Mouse (Mus musculus): ENCODE data around the gene Zfp658. TPM values are rescaled to one million over a fixed set of nuclear protein-coding genes. Genes with fewer than 3 reads are reported as not detected.

The Zfp658 gene
- polyA plus RNA-seq, 1 experiment = 0.90 TPM

DNA sequence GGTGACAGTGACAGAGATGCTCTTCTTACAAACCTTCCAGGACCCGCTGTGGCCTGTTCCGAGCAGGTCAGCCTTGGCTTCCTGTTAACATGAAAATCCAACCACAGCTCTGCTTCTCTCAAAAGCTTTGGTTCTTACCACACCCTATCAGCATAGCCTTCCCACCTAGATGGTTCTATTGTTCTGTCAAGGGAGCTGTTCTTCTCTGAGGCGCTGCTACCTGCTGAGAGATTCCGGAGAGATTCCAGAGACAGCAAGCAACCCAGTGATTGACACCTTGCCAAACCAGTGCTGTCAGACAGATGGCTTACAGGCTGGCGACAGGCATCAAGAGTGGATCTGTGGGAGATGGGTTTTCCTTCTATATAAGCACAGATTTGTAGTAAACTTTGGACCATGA is 14.4 kb upstream of the Zfp658 start:
- Histone ChIP-seq H3K79me2 (ENCODE audit: control insufficient read depth, insufficient read depth) (no peaks in the 10 kb centered on the region), H3K4me3 (ENCODE audit: insufficient read depth, poor library complexity, severe bottlenecking) (no peak overlapping the region), H3K36me3 (ENCODE audit: control insufficient read depth, insufficient read depth) (no peaks in the 10 kb centered on the region), H3K79me3 (ENCODE audit: low read depth) (no peaks in the 10 kb centered on the region), H3ac (ENCODE audit: control insufficient read depth, insufficient read length, low read depth) (no peak overlapping the region), H3K27me3 (ENCODE audit: control insufficient read depth, insufficient read depth, insufficient read length) (no peaks in the 10 kb centered on the region)
- TF ChIP-seq USF1 (IDR thresholded peaks at IDR 0.05; ENCODE audit: low read depth) (no peak), MYOD1 (IDR thresholded peaks at IDR 0.05; ENCODE audit: control insufficient read depth, insufficient read length, low read depth) (no peak), CTCF (IDR thresholded peaks at IDR 0.05; ENCODE audit: control insufficient read depth, insufficient read depth, insufficient read length) (no peak), CEBPB (IDR thresholded peaks at IDR 0.05; ENCODE audit: low read depth) (no peak), MYOG (IDR thresholded peaks at IDR 0.05; ENCODE audit: control insufficient read depth, extremely low read depth, insufficient read length) (no peak), MAX (IDR thresholded peaks at IDR 0.05) (no peak), FOSL1 (IDR thresholded peaks at IDR 0.05; ENCODE audit: insufficient read depth, low read length, poor library complexity, severe bottlenecking) (no peak)

DNA sequence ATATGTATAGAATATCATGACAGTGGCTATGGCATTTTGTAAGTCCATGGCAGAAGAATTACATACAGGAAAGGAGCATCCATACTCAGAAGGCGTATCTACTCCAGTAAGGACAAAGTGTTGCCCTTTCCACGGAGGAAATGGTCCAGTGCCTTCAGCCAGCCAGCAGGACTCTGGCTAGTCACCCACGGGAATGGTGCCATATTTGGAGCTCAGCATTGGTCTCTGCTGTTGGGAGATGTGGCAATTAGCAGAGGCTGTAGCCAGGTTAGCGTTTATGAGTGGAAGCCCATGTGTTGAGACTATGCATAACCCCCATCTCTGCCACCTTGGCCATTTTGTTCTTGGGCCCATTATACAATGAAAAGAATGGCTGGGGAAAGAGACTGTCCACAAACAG is 13.8 kb upstream of the Zfp658 start:
- Histone ChIP-seq H3ac (ENCODE audit: control insufficient read depth, insufficient read length, low read depth) (no peak overlapping the region), H3K79me3 (ENCODE audit: low read depth) (no peaks in the 10 kb centered on the region), H3K4me3 (ENCODE audit: insufficient read depth, poor library complexity, severe bottlenecking) (no peak overlapping the region), H3K36me3 (ENCODE audit: control insufficient read depth, insufficient read depth) (no peaks in the 10 kb centered on the region), H3K27me3 (ENCODE audit: control insufficient read depth, insufficient read depth, insufficient read length) (no peaks in the 10 kb centered on the region), H3K79me2 (ENCODE audit: control insufficient read depth, insufficient read depth) (no peaks in the 10 kb centered on the region)
- TF ChIP-seq FOSL1 (IDR thresholded peaks at IDR 0.05; ENCODE audit: insufficient read depth, low read length, poor library complexity, severe bottlenecking) (no peak), MYOD1 (IDR thresholded peaks at IDR 0.05; ENCODE audit: control insufficient read depth, insufficient read length, low read depth) (no peak), USF1 (IDR thresholded peaks at IDR 0.05; ENCODE audit: low read depth) (no peak), MYOG (IDR thresholded peaks at IDR 0.05; ENCODE audit: control insufficient read depth, extremely low read depth, insufficient read length) (no peak), MAX (IDR thresholded peaks at IDR 0.05) (no peak), CTCF (IDR thresholded peaks at IDR 0.05; ENCODE audit: control insufficient read depth, insufficient read depth, insufficient read length) (no peak), CEBPB (IDR thresholded peaks at IDR 0.05; ENCODE audit: low read depth) (no peak)

DNA sequence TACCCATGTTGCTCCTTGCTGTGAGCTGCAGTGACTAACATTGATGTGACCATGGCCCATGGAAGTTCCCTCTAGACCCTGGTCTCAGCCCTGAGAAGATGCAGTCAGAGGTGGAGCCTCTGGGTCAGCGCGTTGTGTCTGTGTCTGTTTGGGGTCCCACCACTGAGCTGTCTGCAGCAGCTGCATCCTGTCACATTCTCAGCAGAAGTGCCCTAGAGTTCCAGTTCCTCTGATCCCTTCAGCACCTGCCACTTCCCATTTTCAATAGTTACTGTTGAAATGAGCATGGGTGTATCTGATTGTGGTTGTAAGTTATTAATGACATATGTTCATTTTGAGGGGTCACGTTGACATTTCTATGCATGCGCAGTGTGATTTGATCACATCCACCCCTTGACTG is 8.9 kb upstream of the Zfp658 start:
- H3ac ChIP-seq (ENCODE audit: control insufficient read depth, insufficient read length, low read depth) = no peak overlapping the region
- H3K36me3 ChIP-seq (ENCODE audit: control insufficient read depth, insufficient read depth) = no peaks in the 10 kb centered on the region
- H3K79me3 ChIP-seq (ENCODE audit: low read depth) = no peaks in the 10 kb centered on the region
- TF ChIP-seq MYOD1 (IDR thresholded peaks at IDR 0.05; ENCODE audit: control insufficient read depth, insufficient read length, low read depth) (no peak), USF1 (IDR thresholded peaks at IDR 0.05; ENCODE audit: low read depth) (no peak), MYOG (IDR thresholded peaks at IDR 0.05; ENCODE audit: control insufficient read depth, extremely low read depth, insufficient read length) (no peak), MAX (IDR thresholded peaks at IDR 0.05) (no peak), CEBPB (IDR thresholded peaks at IDR 0.05; ENCODE audit: low read depth) (no peak), FOSL1 (IDR thresholded peaks at IDR 0.05; ENCODE audit: insufficient read depth, low read length, poor library complexity, severe bottlenecking) (no peak), CTCF (IDR thresholded peaks at IDR 0.05; ENCODE audit: control insufficient read depth, insufficient read depth, insufficient read length) (no peak)
- H3K79me2 ChIP-seq (ENCODE audit: control insufficient read depth, insufficient read depth) = no peaks in the 10 kb centered on the region
- H3K27me3 ChIP-seq (ENCODE audit: control insufficient read depth, insufficient read depth, insufficient read length) = no peaks in the 10 kb centered on the region
- H3K4me3 ChIP-seq (ENCODE audit: insufficient read depth, poor library complexity, severe bottlenecking) = no peak overlapping the region

DNA sequence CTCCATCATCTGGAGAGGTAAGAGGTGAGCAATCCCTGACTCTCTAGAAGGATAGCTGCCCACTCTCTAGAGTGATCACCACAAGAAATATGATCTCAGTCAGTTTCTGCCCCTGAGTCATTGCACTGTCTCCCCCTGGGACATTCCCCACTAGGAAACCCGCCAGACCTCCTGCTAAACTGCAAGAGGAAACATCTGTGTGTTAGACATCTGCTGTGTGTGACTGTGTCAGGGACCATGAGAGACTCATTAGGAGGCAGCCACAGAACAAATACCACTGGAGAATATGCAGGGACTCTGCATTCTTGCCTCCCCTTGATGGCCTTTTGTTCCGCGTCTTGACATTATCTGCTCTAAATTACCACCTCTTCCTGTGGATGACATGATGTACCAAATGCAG is 7.5 kb upstream of the Zfp658 start:
- no peaks in the 10 kb centered on the region for H3K79me3 ChIP-seq (ENCODE audit: low read depth)

DNA sequence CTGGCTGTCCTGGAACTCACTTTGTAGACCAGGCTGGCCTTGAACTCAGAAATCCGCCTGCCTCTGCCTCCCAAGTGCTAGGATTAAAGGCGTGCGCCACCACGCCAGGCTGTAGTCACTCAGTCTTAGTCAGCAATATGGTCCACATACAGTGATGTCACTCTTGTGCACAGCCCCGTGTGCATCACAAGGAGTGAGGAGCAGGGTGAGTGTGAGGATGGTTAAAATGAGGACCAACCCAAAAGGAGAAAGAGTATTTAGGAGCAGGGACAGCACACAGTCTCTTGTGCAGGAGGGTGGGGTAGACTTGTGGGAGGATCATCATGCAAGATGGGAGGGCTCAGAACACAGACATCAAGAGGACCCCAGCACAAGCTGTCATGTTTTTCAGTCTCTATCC is 6.7 kb upstream of the Zfp658 start:
- Histone ChIP-seq H3K79me2 (ENCODE audit: control insufficient read depth, insufficient read depth) (no peaks in the 10 kb centered on the region), H3K36me3 (ENCODE audit: control insufficient read depth, insufficient read depth) (no peaks in the 10 kb centered on the region), H3ac (ENCODE audit: control insufficient read depth, insufficient read length, low read depth) (no peak overlapping the region), H3K27me3 (ENCODE audit: control insufficient read depth, insufficient read depth, insufficient read length) (no peaks in the 10 kb centered on the region), H3K79me3 (ENCODE audit: low read depth) (no peaks in the 10 kb centered on the region), H3K4me3 (ENCODE audit: insufficient read depth, poor library complexity, severe bottlenecking) (no peak overlapping the region)
- TF ChIP-seq MYOG (IDR thresholded peaks at IDR 0.05; ENCODE audit: control insufficient read depth, extremely low read depth, insufficient read length) = no peak
- TF ChIP-seq CTCF (IDR thresholded peaks at IDR 0.05; ENCODE audit: control insufficient read depth, insufficient read depth, insufficient read length) = no peak
- no peak for TF ChIP-seq CEBPB (IDR thresholded peaks at IDR 0.05; ENCODE audit: low read depth)
- no peak for TF ChIP-seq MAX (IDR thresholded peaks at IDR 0.05)
- no peak for TF ChIP-seq FOSL1 (IDR thresholded peaks at IDR 0.05; ENCODE audit: insufficient read depth, low read length, poor library complexity, severe bottlenecking)
- TF ChIP-seq MYOD1 (IDR thresholded peaks at IDR 0.05; ENCODE audit: control insufficient read depth, insufficient read length, low read depth) = no peak
- no peak for TF ChIP-seq USF1 (IDR thresholded peaks at IDR 0.05; ENCODE audit: low read depth)

More for the DNA sequence above, 7.5 kb upstream of the Zfp658 start:
- no peaks in the 10 kb centered on the region for H3K36me3 ChIP-seq (ENCODE audit: control insufficient read depth, insufficient read depth)
- no peaks in the 10 kb centered on the region for H3K79me2 ChIP-seq (ENCODE audit: control insufficient read depth, insufficient read depth)
- H3K27me3 ChIP-seq (ENCODE audit: control insufficient read depth, insufficient read depth, insufficient read length) = no peaks in the 10 kb centered on the region
- TF ChIP-seq CTCF (IDR thresholded peaks at IDR 0.05; ENCODE audit: control insufficient read depth, insufficient read depth, insufficient read length) = no peak
- TF ChIP-seq FOSL1 (IDR thresholded peaks at IDR 0.05; ENCODE audit: insufficient read depth, low read length, poor library complexity, severe bottlenecking) = peak; percentile 68
- peak; percentile 82 for TF ChIP-seq MYOD1 (IDR thresholded peaks at IDR 0.05; ENCODE audit: control insufficient read depth, insufficient read length, low read depth)
- TF ChIP-seq MAX (IDR thresholded peaks at IDR 0.05) = no peak
- no peak for TF ChIP-seq CEBPB (IDR thresholded peaks at IDR 0.05; ENCODE audit: low read depth)
- no peak for TF ChIP-seq USF1 (IDR thresholded peaks at IDR 0.05; ENCODE audit: low read depth)
- no peak for TF ChIP-seq MYOG (IDR thresholded peaks at IDR 0.05; ENCODE audit: control insufficient read depth, extremely low read depth, insufficient read length)
- no peak overlapping the region for H3ac ChIP-seq (ENCODE audit: control insufficient read depth, insufficient read length, low read depth)
- no peak overlapping the region for H3K4me3 ChIP-seq (ENCODE audit: insufficient read depth, poor library complexity, severe bottlenecking)

DNA sequence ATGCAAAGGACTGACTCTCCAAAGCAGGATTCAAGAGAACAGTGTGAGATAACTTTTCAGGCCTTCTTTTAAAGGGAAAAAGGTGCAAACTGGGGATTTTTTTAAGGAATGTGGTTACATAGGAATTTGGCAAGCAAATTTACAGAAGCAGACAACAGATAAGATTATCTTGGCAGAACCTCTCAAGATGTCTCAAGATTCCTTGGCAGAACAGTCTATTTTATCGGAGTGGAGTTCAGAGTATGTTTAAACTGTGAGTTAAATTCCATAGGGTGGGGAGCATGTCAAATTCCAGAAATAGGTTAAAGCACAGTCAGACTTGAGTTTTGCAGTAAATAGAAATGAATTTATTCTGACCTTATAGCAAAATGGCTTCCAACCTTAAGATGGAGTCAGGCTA is 5.2 kb upstream of the Zfp658 start:
- Histone ChIP-seq H3K4me3 (ENCODE audit: insufficient read depth, poor library complexity, severe bottlenecking) (no peak overlapping the region), H3K79me3 (ENCODE audit: low read depth) (no peaks in the 10 kb centered on the region), H3K79me2 (ENCODE audit: control insufficient read depth, insufficient read depth) (no peaks in the 10 kb centered on the region), H3ac (ENCODE audit: control insufficient read depth, insufficient read length, low read depth) (no peak overlapping the region), H3K27me3 (ENCODE audit: control insufficient read depth, insufficient read depth, insufficient read length) (no peaks in the 10 kb centered on the region), H3K36me3 (ENCODE audit: control insufficient read depth, insufficient read depth) (no peaks in the 10 kb centered on the region)
- TF ChIP-seq FOSL1 (IDR thresholded peaks at IDR 0.05; ENCODE audit: insufficient read depth, low read length, poor library complexity, severe bottlenecking) = no peak
- TF ChIP-seq MYOG (IDR thresholded peaks at IDR 0.05; ENCODE audit: control insufficient read depth, extremely low read depth, insufficient read length) = no peak
- no peak for TF ChIP-seq CTCF (IDR thresholded peaks at IDR 0.05; ENCODE audit: control insufficient read depth, insufficient read depth, insufficient read length)
- no peak for TF ChIP-seq USF1 (IDR thresholded peaks at IDR 0.05; ENCODE audit: low read depth)
- TF ChIP-seq MYOD1 (IDR thresholded peaks at IDR 0.05; ENCODE audit: control insufficient read depth, insufficient read length, low read depth) = no peak
- no peak for TF ChIP-seq CEBPB (IDR thresholded peaks at IDR 0.05; ENCODE audit: low read depth)
- TF ChIP-seq MAX (IDR thresholded peaks at IDR 0.05) = no peak
